Mouse (Mus musculus) regulatory T cell (primary cell): Measurements from ENCODE around the gene Kcp.

Experiments used
- in situ Hi-C: fragments of 300-600 bp; cut with MboI, MseI; formaldehyde crosslinking; loops from one replicate; pipeline ENCODE4 v1.15.1; 2025; ENCODE audit warnings: high pct_unique_total_duplicates

The Kcp gene

DNA sequence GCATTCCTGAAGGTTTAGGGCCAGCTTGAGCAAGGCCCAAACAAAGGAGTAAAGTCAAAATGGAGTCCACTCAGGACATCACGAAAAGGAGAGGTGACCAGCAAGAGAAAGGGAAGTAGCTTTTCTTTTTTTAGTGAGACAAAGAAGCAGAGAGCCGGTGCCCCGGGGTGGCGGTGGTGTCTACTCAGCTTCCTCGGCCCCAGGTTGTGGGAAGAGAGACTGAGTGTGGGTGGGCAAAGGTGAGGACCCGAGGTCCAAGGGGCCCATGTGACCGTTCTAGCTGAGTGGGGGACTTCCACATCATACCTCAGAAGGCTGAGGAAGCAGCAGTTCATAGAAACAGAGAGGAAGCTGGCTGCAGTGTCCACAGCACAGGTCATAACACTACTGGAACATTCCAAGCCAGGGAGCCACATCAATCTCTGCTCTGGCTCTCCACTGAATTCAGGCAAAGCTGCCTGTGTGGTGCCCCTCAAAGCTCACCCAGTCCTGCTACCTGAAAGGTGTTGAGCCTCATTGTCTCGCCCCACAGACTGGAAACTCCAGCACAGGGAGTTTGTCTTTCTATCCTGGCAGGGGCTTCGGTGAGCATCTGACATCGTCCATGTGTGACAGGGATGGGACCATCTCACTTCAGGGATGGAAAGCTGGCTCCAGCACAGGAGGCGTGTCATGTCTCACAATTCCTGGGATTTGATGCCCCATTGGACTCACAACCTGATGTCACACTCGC, 15.7 kb upstream of the Kcp start:
- in situ Hi-C loops = no loop called here

DNA sequence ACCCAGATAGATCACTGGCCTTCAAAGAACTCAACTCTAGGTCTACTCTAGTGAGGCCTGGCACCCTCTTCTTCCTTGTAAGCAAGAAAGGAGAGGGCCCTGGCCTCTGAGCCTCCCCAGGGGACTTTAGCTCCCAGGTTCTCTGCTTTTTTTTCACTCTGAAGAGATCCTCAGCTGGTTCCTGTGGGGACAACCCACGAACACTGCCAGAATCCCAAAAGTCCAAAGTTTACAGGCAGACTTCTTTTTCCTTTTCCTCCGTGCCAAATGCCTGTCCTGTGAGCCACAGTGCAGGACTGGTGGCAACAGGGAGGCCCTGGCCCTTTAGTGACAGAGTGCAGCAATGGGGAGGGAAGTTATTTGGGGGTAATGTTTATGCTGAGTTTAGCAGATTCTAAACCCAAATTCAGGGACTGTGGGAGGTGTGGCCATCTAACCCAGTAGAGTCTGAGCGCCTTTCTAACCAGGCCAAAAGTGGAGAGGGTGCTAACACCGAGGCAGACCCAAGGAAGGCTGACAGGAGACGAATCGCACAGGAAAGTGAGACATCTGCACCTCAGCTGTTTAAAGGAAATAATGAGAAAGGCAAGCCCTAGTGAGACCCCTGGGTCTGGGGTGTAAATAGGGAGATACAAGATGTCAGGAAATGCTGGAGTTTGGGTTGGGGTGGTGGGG, 15.0 kb upstream of the Kcp start:
- in situ Hi-C loops = no loop called here

DNA sequence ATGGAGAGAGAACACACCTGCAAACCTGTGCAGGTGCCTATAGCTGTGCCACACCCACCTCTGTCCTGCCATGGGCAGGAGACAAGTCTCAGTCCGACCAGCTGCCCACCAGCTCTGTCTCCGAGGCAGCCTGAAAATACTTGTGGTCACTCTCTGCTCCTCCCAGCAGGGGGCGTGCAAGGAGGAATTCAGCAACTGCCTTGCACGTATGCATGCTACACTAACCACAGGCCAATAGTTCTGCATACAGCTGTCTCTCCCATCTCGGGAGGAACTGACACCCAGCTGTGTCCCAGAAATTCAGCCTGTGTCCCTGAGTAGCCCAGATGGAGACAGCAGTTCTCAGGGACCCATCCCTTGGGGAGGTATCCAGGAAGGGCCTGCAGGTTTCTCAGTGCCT, 9.4 kb upstream of the Kcp start:
- in situ Hi-C loops = no loop called here

DNA sequence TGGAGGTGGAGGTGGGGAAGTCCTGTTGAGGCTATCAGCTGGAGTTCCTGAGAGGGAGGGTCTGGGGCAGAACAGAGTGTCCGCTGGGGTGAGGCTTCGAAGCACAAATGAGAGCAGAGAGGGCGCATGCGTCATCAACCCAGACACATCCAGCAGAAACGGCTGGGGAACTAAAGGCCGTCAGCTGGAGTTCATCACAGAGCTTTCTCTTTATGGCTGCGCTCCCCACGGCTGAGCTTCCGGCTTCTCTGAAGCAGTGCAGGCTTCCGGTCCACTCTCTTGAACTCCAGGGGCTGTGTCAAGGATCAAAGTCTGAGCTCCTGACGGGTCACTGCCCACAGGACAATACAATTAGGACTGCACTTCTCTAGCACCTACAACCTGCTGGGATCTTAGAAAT, 5.5 kb upstream of the Kcp start:
- in situ Hi-C loops = no loop called here

GRCm38 (mm10) chr6:29509086-29509485, 1.3 kb upstream of the Kcp start:
- in situ Hi-C loops = no loop called here

DNA sequence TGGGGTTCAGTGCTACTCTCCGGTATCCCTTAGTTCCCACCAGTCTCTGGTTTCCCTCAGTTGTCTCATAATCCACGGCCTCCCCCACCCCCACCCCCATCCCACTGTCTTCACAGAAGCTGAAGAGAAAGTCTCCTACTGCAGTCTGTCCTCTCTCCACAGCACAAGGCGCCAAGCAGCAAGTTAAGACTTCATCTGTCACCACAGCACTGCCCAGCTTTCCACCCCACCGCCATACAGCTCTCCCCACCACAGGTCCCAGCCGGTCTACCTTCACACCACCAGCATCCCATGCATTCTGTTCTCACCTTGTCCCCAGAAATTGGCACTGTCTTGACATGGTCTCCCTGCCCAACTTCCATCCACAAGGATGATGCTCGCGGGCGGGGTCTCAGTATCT, 918 bp downstream of the Kcp start:
- in situ Hi-C loops = no loop called here

DNA sequence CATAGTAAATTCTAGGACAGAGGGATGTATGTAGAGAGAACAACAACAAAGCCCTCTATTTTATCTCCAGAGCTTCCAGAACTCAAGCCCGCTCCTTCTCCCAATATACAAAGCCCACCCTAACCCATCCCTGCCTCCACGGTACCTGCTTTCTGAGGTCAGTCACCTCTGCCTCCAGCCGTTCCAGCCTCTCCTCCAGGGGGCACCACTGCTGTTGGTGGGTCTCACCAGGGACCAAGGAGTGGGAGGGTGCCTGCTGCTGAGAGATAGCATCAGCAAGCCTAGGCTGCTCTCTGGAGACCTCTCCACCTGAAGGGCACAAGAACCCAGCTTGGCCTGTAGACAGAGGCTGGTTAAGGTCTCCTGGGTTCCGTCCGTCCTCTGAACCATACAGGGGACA, 2.3 kb downstream of the Kcp start:
- in situ Hi-C loops = no loop called here

DNA sequence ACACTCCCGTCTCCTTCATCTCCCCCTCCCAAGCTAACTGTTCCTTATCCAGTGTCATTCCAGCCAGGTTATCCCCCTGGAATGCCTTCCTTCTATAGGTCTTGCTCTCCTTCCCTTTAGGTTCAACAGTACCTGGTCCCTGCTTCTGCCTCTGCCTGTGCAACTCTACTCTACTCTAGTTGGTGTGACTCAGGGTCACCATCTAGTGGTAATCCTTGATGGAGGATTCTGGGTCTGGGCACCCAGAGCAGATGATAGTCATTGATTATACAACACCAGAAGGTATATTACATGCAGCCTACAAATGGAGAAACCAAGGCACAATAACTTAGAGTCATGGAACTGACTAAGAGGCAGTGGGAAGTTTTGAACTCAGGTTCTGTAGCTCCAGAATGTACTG, 6.2 kb downstream of the Kcp start:
- in situ Hi-C loops = no loop called here

GRCm38 (mm10) chr6:29500810-29501209, 6.9 kb downstream of the Kcp start:
- in situ Hi-C loops = no loop called here

- in situ Hi-C loops = no loop called here
These were observed 7.6 kb downstream of the Kcp start for GRCm38 (mm10) chr6:29500177-29500576.

- in situ Hi-C loops = no loop called here
These were observed 10.0 kb downstream of the Kcp start for GRCm38 (mm10) chr6:29497791-29498190.

- in situ Hi-C loops = no loop called here
These were observed 11.5 kb downstream of the Kcp start for GRCm38 (mm10) chr6:29496270-29496669.

GRCm38 (mm10) chr6:29494101-29494500, 13.7 kb downstream of the Kcp start:
- in situ Hi-C loops = no loop called here

- in situ Hi-C loops = no loop called here
These were observed 21.8 kb downstream of the Kcp start for GRCm38 (mm10) chr6:29485951-29486350.

- in situ Hi-C loops = no loop called here
These were observed 22.8 kb downstream of the Kcp start for GRCm38 (mm10) chr6:29484716-29485559.

DNA sequence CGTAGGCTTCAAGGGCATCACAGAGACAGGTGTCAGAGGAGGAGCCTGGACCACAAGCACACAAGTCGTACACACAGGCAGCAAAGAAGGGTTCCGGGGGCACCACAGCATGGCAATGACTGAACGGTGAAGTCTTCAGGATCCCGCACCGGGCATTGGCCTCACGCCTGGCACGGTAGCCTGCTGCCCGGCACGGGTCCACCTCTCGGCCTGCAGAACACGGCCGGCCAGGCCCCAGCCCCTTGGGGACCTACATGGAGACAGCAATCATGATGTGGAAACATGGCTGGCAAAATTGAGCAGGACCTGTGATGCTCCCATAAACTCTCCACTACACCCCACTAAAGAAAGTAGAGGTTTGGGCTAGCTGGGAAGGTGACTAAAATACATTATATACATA, 25.1 kb downstream of the Kcp start:
- in situ Hi-C loops = no loop called here

DNA sequence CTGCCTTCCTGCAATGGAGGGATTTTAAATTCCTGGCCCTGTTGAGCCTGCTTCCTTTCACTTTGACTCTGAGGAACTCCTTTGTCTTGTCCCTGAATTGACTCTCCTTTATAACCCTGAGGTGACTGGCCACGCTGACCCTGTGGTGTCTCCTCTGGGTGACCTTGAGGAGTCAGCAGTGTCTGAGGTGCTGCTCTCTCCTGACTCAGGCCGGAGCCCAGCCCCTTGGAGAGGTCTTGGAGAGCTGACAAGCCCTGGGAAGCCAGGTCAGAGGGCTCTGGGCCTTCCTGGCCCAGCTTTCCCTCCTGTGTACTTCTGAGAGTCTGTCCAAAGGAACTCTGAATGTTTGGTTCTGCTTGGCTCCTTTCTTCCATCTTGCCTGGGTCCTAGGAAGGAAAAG, 33.0 kb downstream of the Kcp start:
- in situ Hi-C loops = no loop called here

DNA sequence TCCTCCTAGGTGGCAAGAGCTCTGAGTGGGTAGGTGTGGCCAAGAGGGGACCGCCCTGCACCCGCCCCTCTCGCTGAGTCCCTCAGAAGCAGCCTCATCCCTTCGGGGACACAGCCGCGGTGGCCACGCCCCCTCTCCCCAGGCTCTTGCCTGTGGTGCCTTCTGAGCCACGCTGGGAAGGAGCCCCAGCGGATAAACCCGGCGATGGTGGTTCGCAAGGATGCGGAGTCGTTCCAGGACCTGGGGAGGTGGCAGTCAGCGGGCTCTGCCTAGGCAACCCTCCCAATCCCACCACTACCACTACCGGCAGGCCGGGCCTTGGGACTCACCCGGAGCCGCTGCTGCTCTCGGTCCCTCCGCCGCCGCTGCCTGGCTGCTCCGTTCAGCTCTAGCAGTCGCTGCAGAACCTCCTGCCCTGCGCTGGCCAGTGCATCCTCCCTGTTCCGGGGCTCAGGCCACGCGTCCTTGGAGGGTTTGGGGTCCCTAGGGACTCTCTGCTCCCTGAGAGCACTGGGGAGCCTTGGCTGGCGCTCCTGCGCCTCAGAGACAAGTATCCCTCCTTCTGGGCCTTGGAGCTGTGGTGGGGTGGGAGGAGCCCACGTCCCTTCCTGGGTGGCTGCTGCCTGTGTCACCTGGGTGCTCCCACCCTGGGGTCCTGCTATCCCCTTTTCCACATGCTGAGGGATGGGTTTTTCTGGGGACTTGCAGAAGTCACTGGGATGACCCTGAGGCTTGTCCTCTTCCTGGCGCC, 33.6 kb downstream of the Kcp start:
- in situ Hi-C loops = no loop called here

DNA sequence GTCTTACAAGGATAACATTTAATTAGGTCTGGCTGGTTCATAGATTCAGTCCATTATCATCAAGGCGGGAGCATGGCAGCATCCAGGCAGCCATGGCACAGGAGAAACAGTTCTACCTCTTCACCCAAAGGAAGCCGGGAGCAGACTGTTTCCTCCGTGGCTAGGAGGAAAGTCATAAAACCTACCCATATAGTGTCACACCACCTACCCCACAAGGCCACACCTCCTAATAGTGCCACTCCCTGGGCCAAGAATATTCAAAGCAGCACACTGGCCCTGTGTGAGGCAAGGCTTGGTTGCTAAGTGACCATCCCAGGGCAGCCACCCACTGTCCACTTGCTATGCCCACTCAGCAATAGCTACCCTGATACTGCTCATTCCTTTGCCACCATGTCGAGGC, 36.6 kb downstream of the Kcp start, which contains the start of gene Atp6v1fnb:
TSS of gene Atp6v1fnb (plus strand) at position 301 of the 400 bp plus-strand sequence.
- in situ Hi-C loops = no loop called here

DNA sequence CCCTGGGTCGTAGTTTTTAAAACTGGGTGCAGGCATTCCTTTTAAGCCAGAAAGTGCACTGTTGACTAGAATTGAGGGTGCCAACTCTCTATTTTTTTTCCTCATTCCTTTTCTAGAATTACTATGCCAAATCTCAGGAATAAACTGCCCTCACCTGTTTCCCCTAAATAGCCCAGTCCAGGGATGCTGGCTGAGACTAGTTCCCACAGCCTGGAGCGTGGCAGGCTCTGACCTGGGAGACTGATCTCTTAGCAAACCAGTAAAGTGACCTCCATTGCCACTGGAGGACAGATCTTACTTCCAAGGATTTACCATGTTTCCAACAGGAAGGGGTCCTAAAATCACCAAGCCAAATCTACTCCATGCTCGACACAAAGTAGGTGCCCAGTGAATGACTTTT, 38.9 kb downstream of the Kcp start:
- in situ Hi-C loops = no loop called here

DNA sequence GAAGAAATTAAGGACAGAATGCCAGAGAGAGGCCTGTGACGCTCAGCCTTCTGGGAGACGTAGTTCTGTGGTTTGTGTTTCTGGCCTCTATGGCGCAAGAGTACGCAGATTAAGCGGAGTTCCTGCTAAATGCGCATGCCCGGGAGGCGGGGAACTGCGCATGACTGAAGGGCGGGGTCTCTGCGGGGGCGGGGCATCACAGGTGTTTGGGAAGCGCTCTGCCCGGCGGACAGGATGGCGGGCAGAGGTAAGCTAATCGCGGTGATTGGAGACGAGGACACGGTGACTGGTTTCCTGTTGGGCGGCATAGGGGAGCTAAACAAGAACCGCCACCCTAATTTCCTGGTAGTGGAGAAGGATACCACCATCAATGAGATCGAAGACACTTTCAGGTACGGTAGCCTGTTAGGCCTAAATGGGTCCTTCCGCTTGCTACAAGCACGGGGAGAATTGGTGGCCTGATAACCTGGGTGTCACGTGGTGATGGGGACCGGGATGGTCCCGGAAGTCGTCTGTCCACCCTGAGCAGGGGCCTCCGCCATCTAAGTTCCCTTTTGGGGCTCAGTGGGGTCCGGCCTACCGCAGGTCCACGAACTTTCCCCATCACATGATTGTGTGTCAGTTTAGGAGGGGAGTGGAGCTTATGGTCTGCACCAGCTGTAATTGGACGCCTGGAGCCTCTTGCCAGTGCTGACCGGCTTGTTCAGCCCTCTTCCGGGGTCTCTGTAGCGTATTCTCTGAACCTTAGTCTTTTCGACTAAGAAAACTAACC, 40.0 kb downstream of the Kcp start, which contains the start of gene Atp6v1f:
TSS of gene Atp6v1f (plus strand) at position 136 of the 772 bp plus-strand sequence.
- in situ Hi-C loops = no loop called here
